Mouse (Mus musculus) CH12.LX (cell line): ENCODE results near the gene Magohb. TPM values are rescaled to one million over a fixed set of nuclear protein-coding genes. Genes with fewer than 3 reads are reported as not detected.

ENCODE experiments used
- DNase-seq: peaks from one replicate; pipeline ENCODE4 v3.0.0-alpha.2; 2013; ENCODE audit errors: extremely low read depth
- H3K27ac ChIP-seq: 2 replicates; pipeline ENCODE4 v1.5.1; 2012; ENCODE audit warnings: low read depth, mild to moderate bottlenecking, control low read depth, moderate library complexity; ENCODE audit not compliant: insufficient read depth
- H3K27me3 ChIP-seq: replicated peaks from 2 replicates; pipeline ENCODE3; 2012; ENCODE audit warnings: inconsistent platforms
- H3K36me3 ChIP-seq, 2 experiments: replicated peaks in 1 of 2; 2 replicates each; pipeline versions ENCODE3 to v1.6.1; 2012; ENCODE audit warnings: inconsistent platforms in 1 of 2, low read length in 1 of 2, mild to moderate bottlenecking in 1 of 2, mixed read lengths in 1 of 2, moderate library complexity in 1 of 2; ENCODE audit not compliant: control insufficient read depth in 1 of 2, insufficient read depth in 1 of 2
- H3K4me1 ChIP-seq, 2 experiments: 2 replicates each; pipeline ENCODE4 v1.6.1; 2012; ENCODE audit warnings: inconsistent platforms in 1 of 2, moderate library complexity in 1 of 2; ENCODE audit not compliant: insufficient read depth in 2 of 2, control insufficient read depth in 1 of 2
- H3K4me2 ChIP-seq: 2 replicates; pipeline ENCODE4 v1.6.1; 2012; ENCODE audit warnings: low read depth, mild to moderate bottlenecking, control low read depth; ENCODE audit not compliant: poor library complexity, insufficient read depth, severe bottlenecking
- H3K4me3 ChIP-seq, 3 experiments: fragments of 150-350 bp in 1 of 3; sonication (generic) in 1 of 3; replicated peaks in 1 of 3; 2 replicates each; pipeline versions ENCODE3 to v1.5.1; 2011 to 2012; ENCODE audit warnings: low read depth in 2 of 3, low read length in 2 of 3, mild to moderate bottlenecking in 2 of 3, moderate library complexity in 2 of 3, control low read depth in 1 of 3, improper control_type of control experiment in 1 of 3, inconsistent platforms in 1 of 3, mixed read lengths in 1 of 3; ENCODE audit not compliant: poor library complexity in 1 of 3
- H3K79me2 ChIP-seq: replicated peaks from 2 replicates; pipeline ENCODE4 v1.6.1; 2012; ENCODE audit warnings: mild to moderate bottlenecking, moderate library complexity; ENCODE audit not compliant: control insufficient read depth, poor library complexity, insufficient read depth, severe bottlenecking; ENCODE audit errors: extremely low read depth
- H3K9ac ChIP-seq: 2 replicates; pipeline ENCODE4 v1.6.1; 2012; ENCODE audit warnings: low read depth, mild to moderate bottlenecking, control low read depth, moderate library complexity; ENCODE audit not compliant: insufficient read depth
- H3K9me3 ChIP-seq: replicated peaks from 2 replicates; pipeline ENCODE3; 2012; ENCODE audit warnings: low read length, inconsistent platforms, mixed read lengths
- CTCF ChIP-seq, 2 experiments: IDR thresholded peaks in 1 of 2; conservative IDR thresholded peaks in 1 of 2; 2 replicates each; pipeline ENCODE4 v1.5.1; 2011 to 2012; ENCODE audit warnings: low read depth in 2 of 2, low read length in 2 of 2, improper control_type of control experiment in 1 of 2, inconsistent platforms in 1 of 2, mild to moderate bottlenecking in 1 of 2, moderate library complexity in 1 of 2
- E2F4 ChIP-seq: IDR thresholded peaks from 2 replicates; pipeline ENCODE4 v1.6.1; 2011; ENCODE audit warnings: low read depth, low read length, improper control_type of control experiment; ENCODE audit not compliant: insufficient replicate concordance
- ELF1 ChIP-seq: IDR thresholded peaks from 2 replicates; pipeline ENCODE4 v1.6.1; 2014; ENCODE audit warnings: low read depth, mild to moderate bottlenecking, inconsistent platforms, low read length, improper control_type of control experiment
- GABPA ChIP-seq: IDR thresholded peaks from 2 replicates; pipeline ENCODE4 v1.6.1; 2012; ENCODE audit warnings: low read depth, low read length, improper control_type of control experiment, inconsistent platforms; ENCODE audit not compliant: insufficient replicate concordance
- HCFC1 ChIP-seq: IDR thresholded peaks from 2 replicates; pipeline ENCODE4 v1.6.1; 2012; ENCODE audit warnings: low read depth, mild to moderate bottlenecking, inconsistent platforms, low read length, improper control_type of control experiment
- IRF4 ChIP-seq: IDR thresholded peaks from 2 replicates; pipeline ENCODE4 v1.6.1; 2014; ENCODE audit warnings: low read depth, mild to moderate bottlenecking, inconsistent platforms, low read length, improper control_type of control experiment
- JUN ChIP-seq: IDR thresholded peaks from 2 replicates; pipeline ENCODE4 v1.6.1; 2011; ENCODE audit warnings: low read depth, mild to moderate bottlenecking, low read length, improper control_type of control experiment, moderate library complexity; ENCODE audit not compliant: insufficient read depth
- MYC ChIP-seq: IDR thresholded peaks from 2 replicates; pipeline ENCODE4 v1.6.1; 2011; ENCODE audit warnings: low read depth, mild to moderate bottlenecking, improper control_type of control experiment, low read length
- NELFE ChIP-seq: IDR thresholded peaks from 2 replicates; pipeline ENCODE4 v1.6.1; 2011; ENCODE audit warnings: low read depth, low read length, improper control_type of control experiment
- NRF1 ChIP-seq: IDR thresholded peaks from 2 replicates; pipeline ENCODE4 v1.6.1; 2014; ENCODE audit warnings: low read depth, mild to moderate bottlenecking, inconsistent platforms, low read length, improper control_type of control experiment, moderate library complexity
- POLR2A ChIP-seq: IDR thresholded peaks from 2 replicates; pipeline ENCODE4 v1.6.1; 2011; ENCODE audit warnings: low read depth, mild to moderate bottlenecking, improper control_type of control experiment, low read length
- POLR2AphosphoS2 ChIP-seq: IDR thresholded peaks from 2 replicates; pipeline ENCODE4 v1.6.1; 2011; ENCODE audit warnings: low read depth, low read length, improper control_type of control experiment
- RAD21 ChIP-seq: IDR thresholded peaks from 2 replicates; pipeline ENCODE4 v1.6.1; 2011; ENCODE audit warnings: low read depth, mild to moderate bottlenecking, low read length, improper control_type of control experiment, moderate library complexity
- RCOR1 ChIP-seq: conservative IDR thresholded peaks from 2 replicates; pipeline ENCODE4 v1.6.1; 2012; ENCODE audit warnings: low read depth, mild to moderate bottlenecking, inconsistent platforms, low read length, improper control_type of control experiment
- SIN3A ChIP-seq: IDR thresholded peaks from 2 replicates; pipeline ENCODE4 v1.6.1; 2012; ENCODE audit warnings: low read length, improper control_type of control experiment, inconsistent platforms
- SMC3 ChIP-seq: IDR thresholded peaks from 2 replicates; pipeline ENCODE4 v1.6.1; 2011; ENCODE audit warnings: low read depth, low read length, improper control_type of control experiment
- USF1 ChIP-seq: IDR thresholded peaks from 2 replicates; pipeline ENCODE4 v1.6.1; 2014; ENCODE audit warnings: low read depth, mild to moderate bottlenecking, inconsistent platforms, low read length, improper control_type of control experiment
- USF2 ChIP-seq: conservative IDR thresholded peaks from 2 replicates; pipeline ENCODE4 v1.6.1; 2011; ENCODE audit warnings: low read depth, low read length, improper control_type of control experiment
- ZNF384 ChIP-seq: IDR thresholded peaks from 2 replicates; pipeline ENCODE4 v1.6.1; 2012; ENCODE audit warnings: low read depth, low read length, improper control_type of control experiment, inconsistent platforms
- dilution Hi-C: fragments of 300-500 bp; cut with MboI; formaldehyde crosslinking; loops from 2 replicates; pipeline ENCODE4 v1.14.3; 2020; ENCODE audit warnings: low sequenced_read_pairs; ENCODE audit not compliant: extremely low pct_unique_long_range_greater_than_20kb, extremely low pct_ligation_motif_present
- in situ Hi-C: fragments of 300-500 bp; cut with MboI; formaldehyde crosslinking; loops from 3 replicates; pipeline ENCODE4 v1.14.3; 2019; ENCODE audit warnings: low sequenced_read_pairs, low pct_ligation_motif_present, low pct_unique_long_range_greater_than_20kb, mixed read lengths
- polyA plus RNA-seq: library from polyadenylated mRNA; unstranded; fragments of >175 nt; gene quantifications from 2 replicates; pipeline ENCODE4 v1.2.1, GENCODE M21; 2012; ENCODE audit warnings: low read depth; ENCODE audit not compliant: insufficient read length
- total RNA-seq, 2 experiments: library from RNA; depleted of rRNA; stranded (reverse); fragments of 300-350 nt in 1 of 2; fragments of >200 nt in 1 of 2; gene quantifications; 2 replicates each; pipeline ENCODE4 v1.2.3; 2012 to 2014

Gene Magohb
- total and polyA plus RNA-seq, 3 experiments = 19.6 to 78.5 (median 32.2) TPM

DNA sequence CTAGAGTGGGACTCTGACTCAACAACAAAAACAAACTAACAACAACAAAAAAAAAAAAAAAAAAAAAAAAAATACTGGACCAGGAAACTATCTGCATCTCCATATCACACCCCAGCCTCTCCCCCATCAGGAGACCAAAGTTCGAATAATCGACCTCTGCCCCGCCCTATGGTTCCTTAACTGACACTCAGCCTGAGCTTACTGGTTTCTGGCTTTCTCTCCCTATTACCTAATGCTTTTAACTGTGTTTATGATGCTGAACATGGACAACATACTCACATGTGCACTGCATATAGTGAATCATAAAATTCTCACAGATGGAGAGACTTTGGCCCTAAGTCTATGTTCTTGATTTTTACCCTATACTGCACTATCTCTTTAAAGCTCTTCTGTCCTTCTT lies 46.3 kb upstream of the Magohb start:
- dilution Hi-C loops = no loop called here
- no peak for DNase-seq
- Histone ChIP-seq H3K4me1 (no peaks in the 10 kb centered on the region), H3K79me2 (no peaks in the 10 kb centered on the region), H3K9ac (no peak overlapping the region), H3K9me3 (no peaks in the 10 kb centered on the region), H3K4me3 (no peak overlapping the region), H3K27me3 (peaks cover 22% of the 10 kb centered on the region), H3K4me2 (no peak overlapping the region), H3K36me3 (no peaks in the 10 kb centered on the region), H3K27ac (no peak overlapping the region)
- in situ Hi-C loops = no loop called here
- no peak for TF ChIP-seq CTCF (conservative IDR thresholded peaks at IDR 0.05 in 1 of 2, IDR thresholded peaks at IDR 0.05 in 1 of 2; ENCODE audit: low read depth in 2 of 2, low read length in 2 of 2)
- no peak for TF ChIP-seq USF1
- TF ChIP-seq SMC3 = no peak
- TF ChIP-seq RAD21 = no peak
- TF ChIP-seq POLR2AphosphoS2 = no peak
- TF ChIP-seq MYC = no peak
- no peak for TF ChIP-seq NRF1
- TF ChIP-seq POLR2A = no peak
- no peak for TF ChIP-seq RCOR1
- TF ChIP-seq JUN = no peak
- no peak for TF ChIP-seq NELFE
- TF ChIP-seq HCFC1 = no peak
- TF ChIP-seq ELF1 = no peak
- TF ChIP-seq IRF4 = no peak
- no peak for TF ChIP-seq GABPA
- no peak for TF ChIP-seq ZNF384
- no peak for TF ChIP-seq SIN3A
- TF ChIP-seq USF2 = no peak
- TF ChIP-seq E2F4 = no peak

DNA sequence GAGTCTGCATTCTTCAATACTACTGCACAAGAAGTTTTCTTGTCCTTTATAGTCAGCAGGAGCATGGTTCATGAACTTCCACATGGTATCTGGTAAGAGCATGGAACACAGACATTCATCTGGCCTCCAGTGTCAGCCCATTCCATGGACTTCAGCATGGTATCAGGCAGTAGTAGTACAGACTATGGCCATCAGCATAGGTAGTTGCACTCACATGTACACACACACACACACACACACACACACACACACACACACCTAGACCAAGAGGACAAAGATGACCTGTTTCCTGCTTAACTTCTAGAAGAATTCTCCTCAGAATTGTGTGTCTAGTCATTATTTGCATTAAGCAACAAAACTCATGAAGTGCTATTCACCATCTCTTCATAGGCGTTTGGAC lies 45.7 kb upstream of the Magohb start:
- peaks cover 27% of the 10 kb centered on the region for H3K27me3 ChIP-seq
- no peaks in the 10 kb centered on the region for H3K4me1 ChIP-seq
- H3K36me3 ChIP-seq = no peaks in the 10 kb centered on the region
- DNase-seq = no peak
- dilution Hi-C loops (no loop called here), in situ Hi-C loops (no loop called here)
- H3K4me2 ChIP-seq = no peak overlapping the region
- no peak overlapping the region for H3K4me3 ChIP-seq
- no peak overlapping the region for H3K9ac ChIP-seq
- no peaks in the 10 kb centered on the region for H3K9me3 ChIP-seq
- no peaks in the 10 kb centered on the region for H3K79me2 ChIP-seq
- no peak overlapping the region for H3K27ac ChIP-seq
- TF ChIP-seq POLR2AphosphoS2 (no peak), POLR2A (no peak)
